Mouse (Mus musculus) brain, embryonic 14.5 days (tissue): ENCODE measurements at regions not wholly inside any gene's neighbourhood (a gene's known extent, or its start where the extent isn't known, plus 50 kb on each side); places are given as distances from the start of the nearest gene placed in this dataset.

ENCODE experiments used
- DNase-seq: peaks from one replicate; pipeline ENCODE4 v3.0.0-alpha.2; 2011; ENCODE audit warnings: low read depth
- CTCF ChIP-seq: fragments of 200-500 bp; IDR thresholded peaks from 2 replicates; pipeline ENCODE4 v1.5.1; 2012; ENCODE audit warnings: inconsistent platforms, mild to moderate bottlenecking, moderate library complexity, borderline replicate concordance; ENCODE audit not compliant: insufficient read depth, insufficient read length; ENCODE audit errors: extremely low read depth
- POLR2A ChIP-seq: fragments of 200-500 bp; IDR thresholded peaks from 2 replicates; pipeline ENCODE4 v1.6.1; 2012; ENCODE audit warnings: mild to moderate bottlenecking, inconsistent platforms, borderline replicate concordance; ENCODE audit not compliant: poor library complexity, insufficient read depth, insufficient read length, severe bottlenecking; ENCODE audit errors: extremely low read depth

DNA sequence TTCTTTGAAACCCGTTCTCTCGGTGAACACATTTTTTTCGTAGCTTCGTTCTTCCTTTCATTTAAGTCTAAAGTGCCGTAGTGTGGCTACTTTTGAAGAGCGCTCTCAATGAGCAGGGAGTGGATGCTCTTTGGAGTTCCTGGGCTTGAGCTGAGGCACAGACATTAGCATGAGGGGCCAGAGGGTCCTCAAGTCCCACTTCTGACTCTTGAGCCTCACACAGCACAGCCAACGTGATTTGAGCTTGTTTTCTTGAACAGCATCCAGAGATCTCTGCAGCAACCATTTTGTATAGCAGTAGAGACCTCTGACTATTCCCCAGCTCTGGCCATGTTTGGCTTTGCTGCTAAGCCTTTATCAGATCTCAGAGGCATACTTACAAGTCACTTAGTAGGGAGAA, 269.2 kb upstream of the Myt1l start:
- TF ChIP-seq POLR2A (no peak), CTCF (no peak)
- no peak for DNase-seq

DNA sequence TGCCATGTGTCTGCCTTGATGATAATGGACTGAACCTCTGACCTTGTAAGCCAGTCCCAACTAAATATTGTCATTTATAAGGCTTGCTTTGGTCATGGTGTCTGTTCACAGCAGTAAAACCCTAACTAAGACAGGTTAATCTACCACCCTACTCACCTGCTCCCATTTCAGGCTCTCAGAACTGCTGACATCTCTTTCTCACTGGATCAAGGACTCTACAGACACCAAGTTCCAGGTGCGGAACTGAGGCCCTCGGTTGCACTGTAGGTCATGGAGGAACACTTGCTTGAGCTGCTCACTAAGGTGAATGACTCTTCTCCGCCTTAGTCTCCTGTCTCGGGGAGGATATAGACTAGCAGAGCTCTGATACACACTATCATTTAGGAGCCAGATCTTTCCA, 254.0 kb upstream of the Myt1l start:
- TF ChIP-seq POLR2A: no peak
- TF ChIP-seq CTCF: no peak
- no peak for DNase-seq

DNA sequence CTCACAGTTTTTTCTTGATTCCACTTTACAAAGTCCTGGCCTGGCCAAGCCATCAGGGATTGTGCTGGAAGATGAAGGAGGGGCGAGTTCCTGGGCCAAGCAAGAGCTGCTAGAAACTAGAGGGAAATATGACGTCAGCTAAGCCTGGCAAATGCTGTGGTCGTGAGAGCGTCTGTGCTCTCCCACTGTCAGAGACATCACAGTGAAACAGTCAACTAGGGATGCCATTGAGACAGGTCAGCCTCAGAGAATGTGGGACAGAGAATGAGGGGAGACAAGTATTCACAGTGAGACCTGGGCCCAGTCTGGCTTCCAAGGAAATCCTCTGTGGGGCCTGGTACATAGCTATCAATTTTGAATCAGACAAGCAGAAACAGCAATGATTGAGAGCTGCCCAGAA, 252.5 kb upstream of the Myt1l start:
- TF ChIP-seq CTCF: no peak
- TF ChIP-seq POLR2A: no peak
- peak; percentile 17 for DNase-seq

DNA sequence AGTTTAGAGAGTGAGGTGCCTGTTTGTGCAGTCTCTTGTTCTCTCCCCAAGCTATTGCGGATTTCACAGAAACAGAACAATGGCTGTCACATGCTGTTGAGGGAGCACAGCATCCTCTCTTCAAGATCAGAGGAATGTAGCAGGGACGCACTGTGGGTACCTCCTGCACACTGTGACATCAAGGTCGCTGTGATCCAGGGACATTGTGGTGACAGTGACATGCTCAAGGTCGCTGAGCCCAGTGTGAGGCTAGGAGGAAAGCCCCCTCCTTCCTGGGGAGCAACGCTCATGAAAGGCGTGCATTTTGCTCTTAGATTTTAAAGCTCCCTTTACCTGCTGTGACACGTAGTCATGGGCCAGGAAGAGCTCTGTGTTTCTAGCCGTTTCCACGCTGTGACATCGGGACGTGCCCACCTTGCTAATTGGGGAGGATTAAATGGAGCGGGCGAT, 248.5 kb upstream of the Myt1l start:
- TF ChIP-seq POLR2A: no peak
- no peak for TF ChIP-seq CTCF
- peak; percentile 85 for DNase-seq

DNA sequence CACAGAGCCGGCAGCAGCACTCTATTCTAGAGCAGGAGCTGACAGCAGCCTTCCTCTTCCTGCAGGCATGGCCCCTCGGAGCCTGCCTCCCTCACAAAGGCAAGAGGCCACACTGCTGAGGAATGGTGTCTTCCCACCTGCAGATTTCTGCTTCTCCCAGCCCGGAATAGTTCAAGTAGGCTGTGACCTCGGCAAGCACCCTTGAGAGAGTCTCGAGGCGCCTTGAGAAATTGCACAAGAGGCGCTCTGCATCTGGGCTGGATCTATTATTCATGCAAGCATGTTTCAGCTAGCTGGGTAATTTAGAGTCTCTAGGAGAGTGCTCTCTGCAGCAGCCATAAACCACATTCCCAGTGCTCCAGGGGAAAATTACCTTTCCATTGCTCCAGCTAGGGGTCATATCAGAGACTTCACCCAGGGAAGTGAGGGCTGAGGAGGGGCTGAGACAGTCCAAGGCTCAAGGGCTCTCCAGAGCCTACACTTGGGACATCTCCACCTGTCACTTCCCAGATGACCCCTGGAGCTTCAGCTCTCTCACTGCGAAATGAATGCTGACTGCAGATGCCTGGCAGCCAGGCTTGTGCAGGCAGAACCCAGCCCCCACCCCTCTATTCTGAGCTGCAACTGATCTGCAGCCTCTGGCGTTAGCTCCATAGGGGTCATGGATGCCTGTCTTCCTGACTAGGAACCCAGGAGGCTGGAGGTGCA, 247.9 kb upstream of the Myt1l start:
- DNase-seq: peak; percentile 86
- no peak for TF ChIP-seq CTCF
- TF ChIP-seq POLR2A: no peak

DNA sequence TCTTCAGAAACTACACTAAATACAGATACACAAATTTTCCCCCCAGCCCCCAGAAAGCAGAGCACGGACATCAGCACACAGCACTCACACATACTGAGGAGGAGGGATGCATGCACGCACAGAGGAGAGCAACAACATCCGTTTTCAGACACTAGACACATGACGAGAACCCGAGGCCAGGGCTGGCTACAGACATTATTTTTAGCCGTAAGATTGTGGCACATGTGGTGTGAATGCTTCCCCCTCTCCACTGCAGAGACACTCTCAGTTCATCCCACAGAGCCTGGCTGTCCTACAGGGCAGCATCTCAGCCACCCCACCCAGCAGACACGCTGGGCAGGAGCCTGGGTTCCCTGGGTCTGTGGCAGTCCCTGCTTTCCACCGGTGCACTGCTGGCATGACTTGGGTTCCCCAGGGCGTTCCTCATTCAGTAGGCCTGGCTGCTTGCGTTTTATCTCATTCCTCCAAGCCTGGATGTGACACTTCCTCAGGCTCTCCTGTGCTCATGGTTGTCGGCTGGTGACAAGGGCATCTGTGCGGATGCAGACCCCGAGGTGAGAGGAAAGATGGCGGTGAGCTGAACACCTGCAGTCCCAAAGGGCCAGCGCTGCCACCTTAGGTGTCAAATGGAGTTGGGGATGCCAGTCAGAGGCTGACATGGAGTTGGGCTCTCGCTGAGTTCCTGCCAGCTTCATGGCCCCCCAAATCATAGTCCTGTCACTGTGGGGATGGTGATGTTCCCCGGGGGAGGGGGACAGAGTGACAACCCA, 247.1 kb upstream of the Myt1l start:
- DNase-seq: peak; percentile 38
- TF ChIP-seq CTCF (no peak), POLR2A (no peak)

DNA sequence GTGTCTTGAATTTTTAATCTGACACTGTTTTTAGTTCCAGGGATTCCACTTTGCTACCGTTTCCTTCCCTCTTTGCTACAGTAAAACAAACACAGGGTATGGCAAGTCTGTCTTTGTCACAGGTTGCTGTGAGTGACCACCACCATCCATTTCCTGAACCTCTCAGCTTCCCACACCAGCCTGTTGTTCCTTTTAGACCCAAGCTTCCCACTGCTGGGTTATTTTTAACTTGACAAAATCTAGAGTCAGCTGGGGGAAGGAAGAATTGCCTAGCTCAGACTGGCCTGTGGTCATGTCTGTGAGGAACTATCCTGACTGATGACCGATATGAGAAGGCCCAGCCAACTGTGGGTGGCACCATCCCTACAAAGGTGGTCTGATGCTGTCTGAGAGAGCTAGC, 239.4 kb upstream of the Myt1l start:
- TF ChIP-seq CTCF (no peak), POLR2A (no peak)
- no peak for DNase-seq

DNA sequence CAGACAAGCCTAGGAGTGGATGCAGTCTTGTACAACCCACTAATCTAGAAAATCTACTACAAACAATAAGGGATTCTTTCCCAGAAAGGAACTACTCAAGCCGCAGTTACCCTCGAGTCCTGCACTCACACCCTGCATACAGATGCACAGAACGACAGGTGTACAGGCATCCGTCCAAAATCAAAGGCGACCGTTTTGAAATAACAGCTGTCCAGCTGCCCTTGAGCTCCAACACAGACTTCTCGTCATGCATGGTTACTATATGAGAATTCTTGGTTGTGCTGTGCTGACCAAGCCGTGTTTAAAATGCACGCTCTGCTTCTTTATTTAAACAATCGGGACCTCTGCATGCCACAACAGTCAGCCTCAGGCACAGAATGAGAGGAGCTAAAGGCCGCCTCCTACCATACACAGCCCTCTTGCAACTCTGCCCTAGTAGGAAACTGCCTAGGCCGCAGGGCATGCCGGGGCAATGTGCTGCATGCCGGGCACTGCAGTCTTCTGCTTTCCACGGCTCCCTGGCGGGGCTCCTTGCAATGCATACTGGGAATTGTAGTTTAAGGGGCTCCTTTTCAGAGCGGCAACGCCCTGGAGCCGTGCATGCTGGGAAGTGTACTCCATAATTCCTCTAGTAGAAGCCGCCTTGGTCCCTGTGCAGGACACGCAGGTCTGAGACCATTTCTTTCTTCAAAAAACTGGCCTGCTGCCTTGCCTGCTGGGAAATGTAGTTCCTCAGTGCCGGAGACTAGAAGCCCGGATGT, 237.4 kb upstream of the Myt1l start:
- peak; percentile 100 for DNase-seq
- TF ChIP-seq CTCF: no peak
- TF ChIP-seq POLR2A: peak; percentile 64; the same call in 1 of the 2 replicates

DNA sequence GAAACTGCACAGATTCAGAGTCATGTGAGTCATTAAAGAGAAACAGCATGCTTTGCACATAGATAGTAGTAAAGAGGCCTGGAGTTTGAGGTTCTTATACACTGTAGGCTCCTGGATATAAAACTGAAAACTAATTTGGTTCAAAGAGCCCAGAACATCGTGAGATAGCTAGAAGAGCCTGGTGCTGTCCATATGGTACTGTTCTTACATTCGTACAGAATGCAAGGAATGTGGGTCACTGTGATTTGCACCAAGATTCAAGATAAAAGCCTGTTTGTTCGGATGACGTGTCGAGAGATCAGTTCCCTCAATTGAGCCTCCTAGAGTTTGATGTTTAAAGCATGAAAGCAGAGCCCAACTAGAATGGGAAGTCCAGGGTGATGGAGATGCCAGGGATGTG, 230.2 kb upstream of the Myt1l start:
- TF ChIP-seq POLR2A: no peak
- DNase-seq: no peak

DNA sequence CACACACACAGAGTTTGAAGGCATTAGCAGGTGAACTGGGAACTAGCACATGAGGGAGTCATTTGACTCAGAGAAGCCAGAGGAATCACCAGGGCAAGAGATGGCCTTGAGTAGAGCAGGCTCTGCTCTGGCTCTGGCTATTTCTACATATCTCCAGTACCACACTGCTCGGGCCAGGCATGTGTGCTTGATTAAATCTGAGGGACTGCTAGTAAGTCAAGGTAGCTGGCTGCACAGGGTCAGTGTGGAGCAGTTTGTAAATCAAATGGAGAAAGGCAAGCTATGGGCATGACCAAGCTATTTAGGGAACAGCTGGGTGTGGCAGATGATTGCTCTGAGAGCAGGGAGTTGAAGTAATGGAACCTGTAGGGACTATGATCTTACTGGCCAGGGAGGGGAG, 212.5 kb upstream of the Myt1l start:
- DNase-seq: no peak
- no peak for TF ChIP-seq POLR2A
- no peak for TF ChIP-seq CTCF

DNA sequence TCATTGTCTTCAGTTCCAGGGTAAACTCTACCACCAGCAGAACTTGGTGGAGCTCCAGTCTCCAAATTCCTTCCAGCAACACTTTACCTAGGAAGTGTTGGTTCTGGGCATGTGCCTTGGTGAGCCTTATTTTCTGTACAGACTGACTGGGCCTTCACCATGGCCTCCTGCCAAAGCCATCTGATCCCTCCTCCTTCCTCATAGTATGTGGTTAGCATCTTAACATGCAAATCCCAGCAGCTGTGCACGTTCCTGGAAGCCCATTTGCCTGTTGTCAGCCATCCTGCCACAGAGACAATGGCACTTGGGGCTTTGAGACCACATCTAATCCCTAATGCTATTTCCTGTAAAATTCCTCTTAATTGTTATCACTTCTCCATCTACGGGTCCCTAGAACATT, 206.7 kb upstream of the Myt1l start:
- peak; percentile 84 for DNase-seq
- TF ChIP-seq POLR2A (no peak), CTCF (no peak)

DNA sequence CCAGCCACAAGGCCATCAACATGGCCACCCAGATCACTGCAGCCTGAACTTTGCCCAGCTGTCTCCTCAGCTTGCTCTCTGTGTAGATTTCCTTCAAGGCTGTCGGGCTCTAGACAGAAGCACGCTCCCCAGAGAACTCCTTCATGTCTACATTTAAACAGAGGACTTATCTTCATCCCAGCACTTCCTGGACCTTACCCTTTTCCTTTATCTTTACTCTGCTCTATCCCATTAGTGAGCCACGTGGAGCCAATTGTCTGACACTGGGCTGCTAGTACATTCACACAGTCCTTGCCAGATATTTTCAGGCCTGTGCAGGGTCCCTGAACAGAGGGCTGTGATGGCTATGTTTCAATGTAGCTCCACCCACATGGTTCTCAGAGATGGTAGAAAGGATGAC, 204.7 kb upstream of the Myt1l start:
- TF ChIP-seq POLR2A: no peak
- TF ChIP-seq CTCF: no peak
- peak; percentile 14 for DNase-seq

DNA sequence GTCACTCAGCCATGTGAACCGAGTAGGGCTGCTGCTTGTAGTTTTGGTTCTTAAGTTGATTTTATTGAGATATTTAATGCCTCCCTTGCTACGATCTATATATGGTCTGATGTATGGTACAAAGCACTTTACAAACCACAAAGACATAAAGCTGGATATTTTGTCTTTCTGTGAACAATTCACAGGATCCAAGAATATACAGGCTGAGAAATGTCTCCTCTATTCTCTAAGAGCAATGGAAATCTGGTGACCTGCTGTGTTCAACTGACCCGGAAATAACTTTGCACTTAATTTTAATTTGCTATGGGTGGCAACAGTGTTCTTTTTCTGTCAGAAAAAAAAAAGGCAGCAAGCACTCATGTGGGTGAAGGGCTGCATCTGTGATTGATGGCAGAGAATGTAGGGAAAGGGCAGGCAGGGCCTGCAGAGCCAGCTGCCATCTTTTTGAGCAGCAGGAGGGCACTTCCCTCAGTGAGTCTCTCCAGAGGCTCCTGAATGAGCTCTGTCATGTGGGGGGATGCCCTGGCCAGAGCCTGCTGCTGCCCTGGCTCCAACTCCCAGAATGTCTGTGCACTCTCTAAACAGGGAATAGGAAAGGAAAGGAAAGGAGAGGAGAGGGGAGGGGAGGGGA, 192.2 kb upstream of the Myt1l start:
- peak; percentile 65 for DNase-seq
- TF ChIP-seq CTCF (no peak), POLR2A (no peak)
